Mouse (Mus musculus): ENCODE measurements at regions not wholly inside any gene's neighbourhood (a gene's known extent, or its start where the extent isn't known, plus 50 kb on each side); places are given as distances from the start of the nearest gene placed in this dataset.

DNA sequence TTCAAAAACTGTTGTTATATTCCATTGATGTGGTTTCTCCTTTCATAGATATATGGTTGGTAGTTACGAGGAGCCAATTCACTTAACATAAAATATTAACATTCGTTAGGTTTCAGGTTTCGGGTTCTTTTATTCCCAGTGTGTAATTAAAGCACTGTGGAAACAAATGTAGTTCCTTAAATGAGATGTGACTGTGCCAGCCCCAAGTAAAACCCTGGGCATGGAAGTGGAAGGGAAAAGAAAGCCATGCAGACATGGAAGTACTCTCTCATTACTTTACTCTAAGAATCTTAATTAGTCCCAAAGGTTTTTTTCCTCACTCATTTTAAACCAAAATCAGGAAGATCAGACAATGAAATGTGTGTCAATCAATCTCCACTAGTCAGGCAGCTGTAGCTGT lies 784.9 kb upstream of the Apob start:
- no peak for DNase-seq (ENCODE audit: low spot score in 2 of 2)
- intact Hi-C loops (cut with DNase I): no loop called here

DNA sequence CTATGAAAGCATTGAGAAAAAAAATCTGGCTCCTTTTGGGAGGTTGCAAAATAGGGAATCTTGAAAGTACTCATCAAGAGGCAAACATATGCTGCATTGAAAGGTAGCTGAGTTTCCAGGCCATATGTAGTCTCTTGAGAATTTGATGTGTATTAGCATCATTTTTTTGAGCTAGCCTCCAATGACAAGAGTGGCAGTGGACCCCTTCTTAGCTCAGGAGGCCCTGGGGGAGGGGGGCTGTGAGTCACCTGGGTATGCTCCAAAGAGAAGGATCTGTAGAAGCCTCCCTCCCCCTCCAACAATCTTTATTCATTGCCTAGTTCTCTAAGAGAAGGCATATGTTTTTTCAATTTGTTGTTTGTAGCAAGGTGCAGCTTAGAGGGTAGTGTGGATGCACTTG lies 779.4 kb upstream of the Apob start:
- DNase-seq (ENCODE audit: low spot score in 2 of 2): peak in 1 of 2 experiments; percentile 35
- intact Hi-C loops (cut with DNase I): no loop called here

DNA sequence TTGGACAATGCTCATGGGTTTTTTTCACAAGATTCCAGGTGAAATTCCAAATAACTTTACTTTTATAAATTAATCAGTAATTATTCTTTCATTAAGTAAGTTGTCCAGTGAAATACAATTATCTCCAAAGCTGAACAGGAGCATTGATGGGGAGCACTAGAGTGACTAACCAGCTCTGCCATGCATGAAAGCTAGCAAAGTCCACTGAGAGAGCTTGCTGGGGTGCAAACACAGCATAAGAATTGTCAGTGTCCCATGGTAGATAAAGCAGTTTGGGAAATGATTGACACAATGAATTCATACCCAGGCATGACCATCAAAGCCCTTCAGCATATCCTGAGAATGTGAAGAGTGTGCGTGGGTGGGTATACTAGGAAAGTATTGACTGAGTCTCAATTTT lies 776.6 kb upstream of the Apob start:
- no peak for DNase-seq (ENCODE audit: low spot score in 2 of 2)
- intact Hi-C loops (cut with DNase I): no loop called here

DNA sequence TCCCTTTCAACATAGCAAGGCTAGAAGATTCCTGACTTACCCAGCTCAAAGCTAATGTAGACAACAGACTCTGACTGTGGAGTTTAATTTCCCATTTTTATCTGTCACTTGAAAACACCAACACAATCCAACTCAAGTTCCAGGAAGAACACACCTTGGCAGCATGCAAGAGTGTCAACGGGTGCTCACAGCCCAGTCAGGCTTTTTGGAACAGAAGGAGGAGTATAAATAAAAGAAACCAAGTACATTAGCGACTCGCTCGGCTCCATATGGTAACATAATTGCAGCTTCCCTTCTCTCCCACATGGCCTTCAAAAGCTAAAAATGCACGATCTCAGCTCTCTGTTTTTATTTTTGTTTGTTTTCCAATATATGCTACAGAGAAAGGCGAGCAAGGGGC lies 761.8 kb upstream of the Apob start:
- intact Hi-C loops (cut with DNase I): no loop called here
- DNase-seq (ENCODE audit: low spot score in 2 of 2): peak; percentile 34 to 64

DNA sequence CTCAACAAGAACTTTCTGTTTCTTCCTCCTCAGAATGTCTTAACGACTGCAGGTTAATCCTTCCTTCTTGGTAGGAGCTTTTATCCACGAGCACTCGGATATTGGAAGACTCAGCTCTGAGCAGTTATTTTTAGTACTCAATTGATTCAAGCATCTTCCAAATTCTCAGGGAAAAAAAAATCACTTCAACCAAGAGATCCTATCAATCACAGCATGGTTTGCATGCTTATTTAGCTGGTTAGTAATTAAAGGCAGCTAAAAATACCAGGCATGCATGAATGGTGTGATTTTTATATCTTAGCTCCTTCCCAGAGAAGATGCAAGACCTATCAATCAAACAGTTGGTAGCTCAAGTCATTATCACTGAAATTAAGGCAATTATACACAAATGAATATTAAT lies 759.9 kb upstream of the Apob start:
- intact Hi-C loops (cut with DNase I): no loop called here
- no peak for DNase-seq (ENCODE audit: low spot score in 2 of 2)

DNA sequence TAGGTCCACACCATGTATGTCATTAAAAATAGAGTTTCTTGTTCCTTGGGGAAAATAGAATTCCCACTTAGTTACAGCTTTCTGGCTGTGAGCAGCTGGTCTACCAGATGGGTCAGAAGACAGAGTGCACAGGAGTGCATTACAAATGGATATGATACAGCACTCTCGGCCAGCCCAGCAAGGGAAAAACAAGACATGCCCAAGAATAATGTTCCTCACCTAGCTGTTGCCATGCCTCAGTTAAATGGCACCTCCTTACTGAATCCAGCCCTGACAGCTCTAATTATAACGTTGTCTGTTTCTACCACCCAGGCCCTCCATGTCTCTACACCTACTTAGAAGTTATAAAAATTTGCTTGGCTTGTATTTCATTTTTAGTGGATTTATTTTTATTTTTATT lies 749.3 kb upstream of the Apob start:
- intact Hi-C loops (cut with DNase I): loop anchor here (2.0 to 5.0 kb wide), 2 partner anchors 194 to 1469 kb away; no protein-coding TSS in a partner anchor
- peak; percentile 31 to 74 for DNase-seq (ENCODE audit: low spot score in 2 of 2)

DNA sequence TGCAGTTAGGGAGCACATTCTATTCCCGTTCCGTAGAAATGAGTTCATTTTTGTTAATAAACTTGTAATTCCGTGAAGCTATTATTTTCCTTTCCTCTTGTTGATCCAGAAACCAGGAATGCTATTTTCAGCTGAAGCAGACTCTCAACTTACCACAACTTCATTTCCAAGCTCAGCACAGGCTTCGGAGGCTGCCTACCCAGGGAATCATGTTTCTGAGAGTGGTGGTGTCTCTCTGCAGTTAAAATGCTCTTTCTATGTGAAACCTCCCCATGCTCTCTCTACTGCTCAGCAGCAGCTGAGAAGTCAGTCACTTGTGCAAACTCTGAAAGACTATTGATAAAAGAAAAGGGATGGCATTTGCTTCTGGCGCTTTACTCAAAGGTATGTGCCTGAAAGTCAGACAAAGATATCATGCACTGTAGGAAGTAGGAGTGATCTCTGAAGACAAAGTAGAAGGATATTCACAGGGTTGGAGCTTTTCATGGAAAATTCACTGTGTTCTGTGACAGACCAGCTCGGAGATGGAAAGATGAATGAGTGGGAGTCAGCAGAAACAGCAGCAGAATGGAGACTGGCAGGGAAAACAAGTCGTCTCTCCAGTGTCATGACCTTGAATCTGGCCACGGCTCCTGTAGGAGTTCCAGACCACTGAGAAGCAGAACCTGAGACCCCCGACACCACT lies 748.8 kb upstream of the Apob start:
- intact Hi-C loops (cut with DNase I): loop anchor here (2.0 to 5.0 kb wide), 2 partner anchors 194 to 1470 kb away; no protein-coding TSS in a partner anchor
- DNase-seq (ENCODE audit: low spot score in 2 of 2): peak; percentile 25 to 74

DNA sequence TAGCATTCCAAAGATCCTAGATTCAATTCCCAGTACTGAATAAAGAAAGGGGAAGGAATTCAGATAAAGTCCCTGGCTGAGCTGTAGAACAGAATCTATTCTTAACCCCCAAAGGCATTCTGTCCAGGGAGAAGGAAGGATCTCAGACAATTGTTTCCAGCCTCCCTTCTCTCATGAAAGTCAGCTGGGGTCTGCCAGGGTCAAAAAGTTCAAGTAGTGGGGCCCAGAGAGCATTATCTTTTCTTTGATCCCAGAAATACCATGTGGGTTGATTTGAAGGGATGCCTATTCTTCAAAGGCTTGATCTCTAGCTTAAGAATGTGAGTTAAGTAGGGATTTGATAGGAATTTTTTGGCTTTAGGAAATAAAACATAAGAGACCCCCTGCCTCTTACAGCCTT lies 727.1 kb upstream of the Apob start:
- intact Hi-C loops (cut with DNase I): loop anchor here (5.0 kb wide), 1 partner anchor 82 kb away; no protein-coding TSS in a partner anchor
- DNase-seq (ENCODE audit: low spot score in 2 of 2): no peak

DNA sequence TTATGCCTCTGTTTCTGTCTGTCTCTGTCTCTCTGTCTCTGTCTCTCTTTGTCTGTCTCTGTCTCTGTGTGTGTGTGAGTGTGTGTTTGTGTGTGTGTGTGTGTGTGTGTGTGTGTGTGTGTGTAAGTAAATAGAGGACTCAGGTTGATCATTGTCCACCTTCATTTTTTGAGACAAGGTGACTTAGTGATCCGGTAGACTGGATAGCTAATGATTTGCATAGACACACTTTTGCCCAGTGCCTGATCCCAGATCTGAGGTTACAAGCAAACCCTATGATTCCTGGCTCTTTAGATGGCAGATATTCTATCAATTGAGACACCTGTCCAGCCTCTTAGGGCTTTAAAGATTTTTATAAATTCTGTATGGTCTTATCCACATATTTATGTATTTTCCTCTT lies 706.9 kb upstream of the Apob start:
- DNase-seq (ENCODE audit: low spot score in 2 of 2): no peak

DNA sequence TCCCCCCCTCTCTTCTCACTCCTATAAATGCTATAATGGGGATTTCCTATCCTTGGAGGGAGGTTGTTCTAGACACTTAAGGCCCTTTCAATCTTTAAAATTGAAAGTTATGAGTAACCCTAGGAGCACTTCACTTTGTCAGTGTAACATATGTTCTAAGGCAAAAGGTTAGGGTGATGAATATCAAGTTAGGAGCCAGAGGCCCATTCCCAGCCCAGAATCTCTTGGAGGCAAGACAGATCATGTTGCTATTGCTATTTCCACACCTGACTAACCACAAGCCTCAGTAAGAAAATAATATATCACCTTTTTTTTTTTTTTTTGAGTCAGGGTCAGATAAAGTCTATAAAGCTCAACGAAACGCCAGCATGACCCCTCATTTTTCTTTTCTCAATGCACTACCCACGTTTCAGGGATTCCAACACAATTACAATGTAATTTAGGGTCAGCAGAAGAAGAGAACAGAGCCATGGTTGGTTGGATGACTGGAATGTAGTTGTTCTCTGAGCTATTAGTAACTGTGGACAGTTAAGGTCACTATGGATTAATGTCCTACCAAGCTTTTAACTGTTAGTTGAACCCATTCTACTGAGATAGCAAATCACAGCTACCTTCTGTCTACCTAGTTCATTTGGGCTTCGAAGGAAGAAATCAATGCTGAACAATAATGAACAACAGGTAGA lies 693.0 kb upstream of the Apob start:
- no peak for DNase-seq (ENCODE audit: low spot score in 2 of 2)
- intact Hi-C loops (cut with DNase I): no loop called here

More for the DNA sequence above, 706.9 kb upstream of the Apob start:
- intact Hi-C loops (cut with DNase I): no loop called here

DNA sequence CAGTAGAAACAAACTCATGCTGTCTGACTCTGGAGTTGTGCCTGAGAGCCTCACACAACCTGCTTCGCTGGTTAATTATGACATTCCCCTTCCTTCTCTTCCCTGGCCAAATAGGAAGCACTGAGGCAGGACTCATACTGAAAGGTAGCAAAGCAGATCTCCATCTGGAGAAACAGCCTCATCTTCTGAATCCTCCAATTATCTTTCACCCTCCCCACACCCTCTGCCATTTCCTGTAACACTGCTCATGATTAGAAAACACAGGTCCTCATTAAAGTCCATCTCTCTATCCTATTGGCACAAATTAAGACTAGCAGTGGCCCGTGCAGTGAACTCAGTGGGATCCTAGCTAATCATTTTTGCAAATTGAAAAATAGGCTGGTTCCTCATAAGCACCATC lies 685.9 kb upstream of the Apob start:
- intact Hi-C loops (cut with DNase I): no loop called here
- no peak for DNase-seq (ENCODE audit: low spot score in 2 of 2)

DNA sequence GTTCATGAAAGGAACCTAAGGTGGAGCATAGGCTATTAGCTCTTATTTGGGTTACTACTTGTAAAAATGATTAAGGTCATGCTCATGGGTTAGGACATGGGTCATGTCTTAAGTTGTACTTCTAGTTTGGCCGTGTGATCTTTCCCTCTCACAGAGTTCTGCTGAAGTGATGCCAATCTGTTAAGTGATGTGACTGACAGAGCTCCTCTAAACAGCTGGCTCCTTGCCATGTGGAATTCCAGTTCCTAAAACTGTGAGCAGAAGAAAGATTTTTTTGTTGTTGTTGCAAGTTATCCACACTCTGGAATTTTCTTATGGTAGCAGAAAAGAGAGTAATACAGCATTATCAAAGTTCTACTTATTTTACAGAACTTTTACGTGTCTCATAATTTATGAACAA lies 680.4 kb upstream of the Apob start:
- DNase-seq (ENCODE audit: low spot score in 2 of 2): no peak

DNA sequence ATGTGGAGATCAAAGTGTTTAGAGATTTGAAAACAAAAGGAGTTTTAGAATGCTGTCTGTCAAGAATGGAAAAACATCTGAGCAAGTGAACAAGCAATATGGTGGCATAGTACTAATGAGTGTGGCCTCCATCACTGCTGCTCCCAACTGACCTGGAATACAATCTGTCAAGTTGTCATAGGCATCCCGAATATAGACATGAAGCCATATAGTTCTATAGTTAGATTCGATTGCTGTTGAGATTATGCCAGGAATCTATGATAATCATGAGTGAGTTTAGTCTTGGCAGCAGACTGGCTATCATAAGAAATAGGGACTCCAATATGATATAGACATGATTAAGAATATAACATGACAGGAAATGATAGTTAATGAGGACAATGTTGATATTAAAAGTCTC lies 656.0 kb upstream of the Apob start:
- no peak for DNase-seq (ENCODE audit: low spot score in 2 of 2)
- intact Hi-C loops (cut with DNase I): no loop called here

More for the DNA sequence above, 680.4 kb upstream of the Apob start:
- intact Hi-C loops (cut with DNase I): no loop called here

DNA sequence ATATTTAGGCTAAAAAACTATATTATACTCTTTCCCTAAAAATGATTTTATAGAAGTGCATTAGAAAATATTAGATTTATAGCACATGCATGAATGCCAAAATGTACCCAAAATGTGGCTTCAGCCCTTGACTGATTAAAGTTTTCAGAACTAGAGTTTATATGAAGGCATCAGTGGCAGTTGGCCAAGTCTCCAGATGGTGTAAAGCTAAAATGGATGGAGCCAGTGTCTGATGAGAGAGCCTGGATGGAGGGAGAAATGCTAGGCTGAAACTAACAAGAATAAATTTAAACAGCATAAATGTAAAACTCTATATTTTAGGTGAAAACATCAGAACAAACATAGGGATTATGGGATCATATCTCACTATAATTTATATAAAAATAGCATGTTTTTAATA lies 648.8 kb upstream of the Apob start:
- intact Hi-C loops (cut with DNase I): no loop called here

More for the DNA sequence above, 648.8 kb upstream of the Apob start:
- DNase-seq (ENCODE audit: low spot score in 2 of 2): peak; percentile 62 to 87

Measured in left cerebral cortex, postnatal 25 days (tissue).